Mouse (Mus musculus): ENCODE measurements around the gene Akap14.
"Not testable (repeated sequence)": the region's sequence is repeated elsewhere in the genome, so short reads cannot be mapped to it uniquely, and the experiment has no call there.

DNA sequence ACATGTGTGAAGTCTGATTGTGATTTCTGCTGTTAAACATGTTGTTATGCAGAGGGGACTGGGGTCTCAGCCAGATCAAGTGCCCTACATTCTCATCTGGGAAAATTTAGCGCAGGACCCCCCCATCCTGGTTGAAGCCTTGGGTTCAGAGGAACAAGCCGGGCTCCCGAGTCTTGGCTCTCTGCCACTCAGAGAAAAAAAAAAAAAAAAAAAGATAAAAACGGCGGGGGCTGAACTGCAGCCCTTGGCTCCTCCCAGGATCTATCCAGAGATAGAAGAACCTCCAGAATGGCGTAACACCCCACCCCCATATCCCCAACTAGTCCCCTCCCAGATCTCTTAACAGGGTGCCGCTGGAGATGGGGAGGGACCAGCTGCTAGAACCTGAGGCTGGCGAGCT lies 15.8 kb upstream of the Akap14 start:
- TF ChIP-seq CTCF (IDR thresholded peaks at IDR 0.05; ENCODE audit: low read depth, low read length); POLR2A (IDR thresholded peaks at IDR 0.05; ENCODE audit: borderline replicate concordance, low read depth, low read length): not testable (repeated sequence)
